ENCODE assay signal across 14 mouse cellular contexts in the genomic region with DNA sequence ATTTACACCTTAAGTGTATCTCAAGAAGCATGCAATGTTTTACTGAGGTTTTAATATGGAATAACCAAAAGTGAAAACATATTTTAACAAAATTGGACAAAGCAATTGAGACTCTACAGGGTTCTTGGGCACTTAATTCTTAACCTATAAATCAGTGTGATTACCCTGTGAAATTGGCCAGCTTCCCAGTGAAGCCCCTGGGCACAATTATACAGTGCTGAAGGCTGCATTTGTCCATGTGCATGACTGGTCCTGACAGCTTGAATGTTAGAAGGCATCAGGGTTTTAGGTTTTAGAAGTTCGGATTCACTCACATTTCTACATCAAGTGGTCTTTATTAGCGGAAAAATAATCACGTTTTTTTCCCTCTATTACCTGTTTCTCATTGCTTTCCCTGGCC.
DNase-seq lines count a peak whose midpoint lies in the region; ATAC-seq lines count a peak whose summit lies in the region.
"Had no signal": no experiment of that assay in that cellular context is flagged by ENCODE, and none has a peak within 500 bp of the region (broad histone marks: within the 10 kb centered on the region; RNA-seq: fewer than 3 reads in every experiment).

No protein-coding gene starts in this region.

- H3K9me3 ChIP-seq in forebrain, embryonic 12.5 days, result no peaks in the 10 kb centered on the region
- no peaks in the 10 kb centered on the region for H3K9me3 ChIP-seq in forebrain, embryonic 10.5 days
- H3K9me3 ChIP-seq in midbrain, embryonic 16.5 days (replicated peaks; ENCODE audit: control insufficient read depth, low read length, poor library complexity, severe bottlenecking), result 0 out of 2 replicates have a peak, but pooled peaks cover 3% of the 10 kb centered on the region
- no peaks in the 10 kb centered on the region for H3K9me3 ChIP-seq in midbrain, embryonic 10.5 days (replicated peaks)
- no peaks in the 10 kb centered on the region for H3K9me3 ChIP-seq in limb, embryonic 11.5 days (ENCODE audit: control insufficient read depth, low read length)
- H3K9me3 ChIP-seq: embryonic facial prominence, embryonic 13.5 days; intestine, embryonic 15.5 days had no signal

- H3K27ac ChIP-seq in forebrain, embryonic 12.5 days, result no peak overlapping the region
- no peak overlapping the region for H3K27ac ChIP-seq in forebrain, embryonic 10.5 days
- H3K27ac ChIP-seq in midbrain, embryonic 16.5 days (ENCODE audit: low read length), result no peak overlapping the region
- H3K27ac ChIP-seq in midbrain, embryonic 10.5 days (replicated peaks), result no peak overlapping the region
- H3K27ac ChIP-seq in limb, embryonic 11.5 days (replicated peaks; ENCODE audit: low read depth, low read length), result no peak overlapping the region
- H3K27ac ChIP-seq: embryonic facial prominence, embryonic 13.5 days; intestine, embryonic 15.5 days; liver, embryonic 14.5 days; macrophage had no signal

- no peak overlapping the region for H3K4me3 ChIP-seq in forebrain, embryonic 12.5 days (replicated peaks)
- H3K4me3 ChIP-seq in forebrain, embryonic 10.5 days, result no peak overlapping the region
- H3K4me3 ChIP-seq in midbrain, embryonic 16.5 days (ENCODE audit: low read depth, low read length), result no peak overlapping the region
- no peak overlapping the region for H3K4me3 ChIP-seq in midbrain, embryonic 10.5 days
- H3K4me3 ChIP-seq in limb, embryonic 11.5 days (ENCODE audit: low read depth, low read length), result no peak overlapping the region
- H3K4me3 ChIP-seq: embryonic facial prominence, embryonic 13.5 days; intestine, embryonic 15.5 days had no signal

- ATAC-seq in forebrain, embryonic 12.5 days (ENCODE audit: low FRiP score), result peak; percentile 39; the same call in 1 of the 2 replicates
- peak; percentile 62; the same call in 1 of the 2 replicates for ATAC-seq in midbrain, embryonic 16.5 days
- peak; percentile 80 for ATAC-seq in limb, embryonic 11.5 days (ENCODE audit: insufficient number of reproducible peaks, low FRiP score, low TSS enrichment, low read depth)
- ATAC-seq: intestine, embryonic 15.5 days had no signal

- no peak overlapping the region for H3K9ac ChIP-seq in forebrain, embryonic 12.5 days
- H3K9ac ChIP-seq in midbrain, embryonic 16.5 days (ENCODE audit: low read depth, low read length), result no peak overlapping the region
- no peak overlapping the region for H3K9ac ChIP-seq in limb, embryonic 11.5 days (ENCODE audit: low read length)
- H3K9ac ChIP-seq: embryonic facial prominence, embryonic 13.5 days; intestine, embryonic 15.5 days; liver, embryonic 14.5 days had no signal

- H3K27me3 ChIP-seq in forebrain, embryonic 12.5 days, result no peaks in the 10 kb centered on the region
- H3K27me3 ChIP-seq in forebrain, embryonic 10.5 days (ENCODE audit: poor library complexity, severe bottlenecking), result no peaks in the 10 kb centered on the region
- no peaks in the 10 kb centered on the region for H3K27me3 ChIP-seq in midbrain, embryonic 16.5 days (ENCODE audit: control insufficient read depth, insufficient read depth, low read depth, low read length)
- no peaks in the 10 kb centered on the region for H3K27me3 ChIP-seq in midbrain, embryonic 10.5 days (ENCODE audit: low read depth, poor library complexity, severe bottlenecking)
- H3K27me3 ChIP-seq in limb, embryonic 11.5 days (ENCODE audit: control insufficient read depth, insufficient read depth, low read length), result no peaks in the 10 kb centered on the region
- H3K27me3 ChIP-seq: embryonic facial prominence, embryonic 13.5 days; intestine, embryonic 15.5 days had no signal

- 89% methylated on average over 3 of the region's 3 CpGs for WGBS in forebrain, embryonic 12.5 days
- WGBS in forebrain, embryonic 10.5 days, result 87% methylated on average over 3 of the region's 3 CpGs
- 72% methylated on average over 3 of the region's 3 CpGs for WGBS in midbrain, embryonic 16.5 days
- WGBS in midbrain, embryonic 10.5 days, result 85% methylated on average over 3 of the region's 3 CpGs
- WGBS in limb, embryonic 11.5 days, result 33% methylated on average over 3 of the region's 3 CpGs

- no peaks in the 10 kb centered on the region for H3K36me3 ChIP-seq in forebrain, embryonic 12.5 days (replicated peaks)
- H3K36me3 ChIP-seq in forebrain, embryonic 10.5 days (replicated peaks), result no peaks in the 10 kb centered on the region
- H3K36me3 ChIP-seq in midbrain, embryonic 16.5 days (ENCODE audit: control insufficient read depth, insufficient read depth, low read length), result no peaks in the 10 kb centered on the region
- H3K36me3 ChIP-seq in midbrain, embryonic 10.5 days, result no peaks in the 10 kb centered on the region
- no peaks in the 10 kb centered on the region for H3K36me3 ChIP-seq in limb, embryonic 11.5 days (ENCODE audit: control insufficient read depth, insufficient read depth, low read length)
- H3K36me3 ChIP-seq: embryonic facial prominence, embryonic 13.5 days; intestine, embryonic 15.5 days had no signal

- H3K4me1 ChIP-seq in forebrain, embryonic 12.5 days, result no peaks in the 10 kb centered on the region
- H3K4me1 ChIP-seq in forebrain, embryonic 10.5 days, result no peaks in the 10 kb centered on the region
- no peaks in the 10 kb centered on the region for H3K4me1 ChIP-seq in midbrain, embryonic 16.5 days (ENCODE audit: control insufficient read depth, insufficient read depth, low read length)
- H3K4me1 ChIP-seq in midbrain, embryonic 10.5 days, result no peaks in the 10 kb centered on the region
- H3K4me1 ChIP-seq in limb, embryonic 11.5 days (ENCODE audit: control insufficient read depth, insufficient read depth, low read length), result no peaks in the 10 kb centered on the region; the same call in 1 of the 2 replicates
- H3K4me1 ChIP-seq: intestine, embryonic 15.5 days had no signal

- DNase-seq in forebrain, embryonic 10.5 days (ENCODE audit: extremely low spot score, low spot score), result no peak
- DNase-seq in midbrain, embryonic 10.5 days (ENCODE audit: low spot score), result no peak
- peak; percentile 61 for DNase-seq in limb, embryonic 11.5 days (ENCODE audit: low spot score)
- DNase-seq in thymus, postnatal 10 days (ENCODE audit: low spot score in 2 of 2), result no peak
- no peak for DNase-seq in cerebellum, adult 11 months
- DNase-seq in ovary, adult 18-20 months (ENCODE audit: low spot score), result no peak
- DNase-seq: kidney, postnatal 4 days; thymus, adult 2 months had no signal

- no peak overlapping the region for H3K4me2 ChIP-seq in forebrain, embryonic 12.5 days
- no peak overlapping the region for H3K4me2 ChIP-seq in midbrain, embryonic 16.5 days (ENCODE audit: low read length)
- H3K4me2 ChIP-seq in limb, embryonic 11.5 days (ENCODE audit: low read depth, severe bottlenecking), result no peak overlapping the region
- H3K4me2 ChIP-seq: embryonic facial prominence, embryonic 13.5 days; intestine, embryonic 15.5 days had no signal
